Mouse (Mus musculus) 3134 (cell line): ENCODE measurements at regions not wholly inside any gene's neighbourhood (a gene's known extent, or its start where the extent isn't known, plus 50 kb on each side); places are given as distances from the start of the nearest gene placed in this dataset.

ENCODE experiments used
- DNase-seq: peaks from one replicate; pipeline ENCODE4 v3.0.0-alpha.2; 2011; ENCODE audit warnings: low spot score; ENCODE audit not compliant: insufficient read length; ENCODE audit errors: extremely low read depth

DNA sequence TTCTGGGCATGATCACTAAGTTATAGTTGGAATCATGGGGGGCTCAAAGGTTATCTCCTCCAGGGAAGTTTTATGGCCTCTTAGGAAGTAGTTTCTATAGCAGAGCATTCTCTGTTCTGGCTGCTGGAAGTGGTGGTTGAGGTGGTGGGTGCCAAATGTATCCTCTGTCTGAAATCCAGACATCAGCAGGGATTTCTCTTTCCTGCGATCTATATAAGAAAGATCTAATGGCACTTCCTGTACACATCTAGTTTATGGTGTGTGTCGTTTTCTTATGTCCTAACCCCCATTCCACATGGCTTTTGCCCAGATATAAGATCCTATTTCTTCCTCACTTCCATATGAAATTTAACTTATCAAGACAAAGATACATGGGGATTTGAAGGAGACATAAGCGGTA is 300.1 kb upstream of the Frg1 start:
- DNase-seq, result no peak

DNA sequence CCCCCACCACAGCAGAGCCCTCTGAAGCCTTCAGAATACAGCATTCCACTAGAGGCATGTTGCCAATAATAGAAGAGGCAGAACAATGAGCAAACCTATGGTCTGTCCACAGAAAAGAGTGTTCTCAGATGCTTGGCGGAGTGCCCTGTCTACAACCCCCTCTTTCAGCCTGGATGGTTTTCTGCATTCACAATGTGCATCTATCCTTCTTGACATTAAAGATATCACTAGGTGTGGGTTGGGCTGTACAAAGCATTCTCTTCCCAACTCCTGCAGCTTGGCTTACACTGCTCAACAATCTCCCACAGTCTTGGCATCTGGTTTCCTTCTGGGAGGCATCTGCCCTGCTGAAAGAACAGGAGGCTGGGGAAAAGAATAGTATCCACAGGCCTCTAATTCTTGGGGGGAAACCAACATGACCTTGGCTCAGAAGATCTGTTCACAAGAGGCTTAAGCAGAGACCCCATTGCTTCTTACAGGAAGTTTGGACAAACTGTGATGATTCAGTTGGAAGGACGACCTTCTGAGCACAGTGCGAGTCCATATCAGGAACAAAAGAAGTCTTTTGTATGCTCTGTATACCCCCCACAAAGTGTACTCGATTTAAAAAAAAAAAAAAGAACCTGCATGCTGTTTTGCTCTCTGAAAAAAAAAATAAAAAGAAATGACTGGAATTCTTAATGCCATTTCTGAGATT is 296.9 kb upstream of the Frg1 start:
- no peak for DNase-seq

GRCm38 (mm10) chr8:41703927-41704924 is 287.4 kb upstream of the Frg1 start:
- no peak for DNase-seq
